25 mouse cellular contexts compared by ENCODE assay signal in genomic region chr14:8495691-8496090, GRCm38 (mm10).
A peak's percentile ranks its signal among the peaks of the same experiment; 100 is the strongest.
DNase-seq lines count a peak whose midpoint lies in the region; ATAC-seq and TF ChIP-seq lines count a peak whose summit lies in the region.
"Had no signal": no experiment of that assay in that cellular context is flagged by ENCODE, and none has a peak within 500 bp of the region (broad histone marks: within the 10 kb centered on the region; RNA-seq: fewer than 3 reads in every experiment).

No protein-coding gene starts in this region.

- no peaks in the 10 kb centered on the region for H3K79me2 ChIP-seq in liver, adult 2 months (ENCODE audit: control insufficient read depth, insufficient read depth, low read length)

- TF ChIP-seq CTCF in liver, adult 2 months (IDR thresholded peaks at IDR 0.05; ENCODE audit: low read depth, low read length): no peak

- H3K36me3 ChIP-seq in kidney, embryonic 14.5 days (ENCODE audit: control insufficient read depth, insufficient read depth, low read length): no peaks in the 10 kb centered on the region
- no peaks in the 10 kb centered on the region for H3K36me3 ChIP-seq in liver, adult 2 months (ENCODE audit: control insufficient read depth, insufficient read depth, low read length)
- H3K36me3 ChIP-seq in liver, embryonic 11.5 days (ENCODE audit: control insufficient read depth, insufficient read depth, low read length): no peaks in the 10 kb centered on the region
- H3K36me3 ChIP-seq: embryonic facial prominence, embryonic 10.5 days; embryonic facial prominence, embryonic 12.5 days; G1E had no signal

- WGBS in kidney, embryonic 14.5 days: 87% methylated on average over 2 of the region's 2 CpGs
- WGBS in liver, adult 2 months: 40% methylated on average over 2 of the region's 2 CpGs
- 87% methylated on average over 2 of the region's 2 CpGs for WGBS in liver, embryonic 11.5 days

- H3K4me1 ChIP-seq in kidney, embryonic 14.5 days (ENCODE audit: control insufficient read depth, insufficient read depth, low read length): no peaks in the 10 kb centered on the region
- no peaks in the 10 kb centered on the region; the same call in 1 of the 2 replicates for H3K4me1 ChIP-seq in liver, adult 2 months (ENCODE audit: control insufficient read depth, insufficient read depth, low read length)
- no peaks in the 10 kb centered on the region for H3K4me1 ChIP-seq in liver, embryonic 11.5 days (replicated peaks; ENCODE audit: control insufficient read depth, insufficient read depth, low read length)
- H3K4me1 ChIP-seq: embryonic facial prominence, embryonic 10.5 days; embryonic facial prominence, embryonic 12.5 days; forebrain, embryonic 13.5 days had no signal

- no peak for TF ChIP-seq POLR2A in liver, adult 2 months (IDR thresholded peaks at IDR 0.05; ENCODE audit: extremely low read depth, insufficient read depth, low read length)

- no peak overlapping the region for H3K27ac ChIP-seq in kidney, embryonic 14.5 days (ENCODE audit: low read depth, low read length)
- no peak overlapping the region for H3K27ac ChIP-seq in liver, adult 2 months (replicated peaks; ENCODE audit: insufficient read depth, low read depth, low read length)
- no peak overlapping the region for H3K27ac ChIP-seq in liver, embryonic 11.5 days (ENCODE audit: low read depth, low read length)
- H3K27ac ChIP-seq: embryonic facial prominence, embryonic 10.5 days; embryonic facial prominence, embryonic 12.5 days; forebrain, embryonic 13.5 days had no signal

- no peaks in the 10 kb centered on the region for H3K9me3 ChIP-seq in kidney, embryonic 14.5 days (ENCODE audit: control insufficient read depth, low read length)
- H3K9me3 ChIP-seq in liver, embryonic 11.5 days (ENCODE audit: control insufficient read depth, low read length): no peaks in the 10 kb centered on the region
- H3K9me3 ChIP-seq: embryonic facial prominence, embryonic 10.5 days; embryonic facial prominence, embryonic 12.5 days; forebrain, embryonic 13.5 days; G1E had no signal

- H3K27me3 ChIP-seq in kidney, embryonic 14.5 days (ENCODE audit: control insufficient read depth, insufficient read depth, low read length): no peaks in the 10 kb centered on the region
- H3K27me3 ChIP-seq in liver, adult 2 months (ENCODE audit: control insufficient read depth, insufficient read depth, low read length): no peaks in the 10 kb centered on the region
- H3K27me3 ChIP-seq in liver, embryonic 11.5 days (replicated peaks; ENCODE audit: control insufficient read depth, insufficient read depth, low read length): no peaks in the 10 kb centered on the region
- H3K27me3 ChIP-seq: CH12.LX; embryonic facial prominence, embryonic 12.5 days; forebrain, embryonic 13.5 days; Patski had no signal

- H3K4me2 ChIP-seq in kidney, embryonic 14.5 days (replicated peaks; ENCODE audit: low read depth, low read length): no peak overlapping the region
- H3K4me2 ChIP-seq in liver, embryonic 11.5 days: no peak overlapping the region
- H3K4me2 ChIP-seq: embryonic facial prominence, embryonic 12.5 days; forebrain, embryonic 13.5 days had no signal

- no peak overlapping the region for H3K4me3 ChIP-seq in kidney, embryonic 14.5 days (ENCODE audit: low read length)
- no peak overlapping the region for H3K4me3 ChIP-seq in liver, adult 2 months (ENCODE audit: insufficient read depth, low read depth, low read length)
- H3K4me3 ChIP-seq in liver, embryonic 11.5 days (ENCODE audit: low read depth, low read length): no peak overlapping the region
- H3K4me3 ChIP-seq: embryonic facial prominence, embryonic 10.5 days; embryonic facial prominence, embryonic 12.5 days; forebrain, embryonic 13.5 days had no signal

- peak; percentile 6 for DNase-seq in kidney, adult 18-20 months
- DNase-seq in kidney, adult 8-10 months: peak; percentile 7 to 39
- DNase-seq in kidney, postnatal 4 days: no peak
- DNase-seq in kidney, postnatal 14 days: peak; percentile 8
- DNase-seq in kidney, adult 11 months: no peak
- peak; percentile 6 for DNase-seq in liver, adult 2 months (ENCODE audit: extremely low read depth, low read depth, low spot score)
- DNase-seq in liver, embryonic 11.5 days (ENCODE audit: low spot score): no peak
- DNase-seq: adrenal gland, adult 8-10 months; adrenal gland, postnatal 14 days; adrenal gland, postnatal 36 days; B cell, adult 2 months; cerebellum, adult 11-12 months; cerebellum, adult 2 months; cerebellum, adult 9-10 months; cerebellum, postnatal 10 days; cerebellum, postnatal 25 days had no signal

- no peak for ATAC-seq in kidney, embryonic 14.5 days (ENCODE audit: low FRiP score, low TSS enrichment)
- ATAC-seq in liver, embryonic 11.5 days (replicated peaks; ENCODE audit: low FRiP score): no peak
- ATAC-seq: activated CD4-positive, CD25-positive, alpha-beta regulatory T cell, adult 4 months; CD4-positive, CD25-positive, alpha-beta regulatory T cell, adult 4 months; Patski had no signal

- H3K9ac ChIP-seq in kidney, embryonic 14.5 days (ENCODE audit: low read depth, low read length): no peak overlapping the region
- no peak overlapping the region for H3K9ac ChIP-seq in liver, adult 2 months (ENCODE audit: low read depth, low read length)
- H3K9ac ChIP-seq in liver, embryonic 11.5 days (ENCODE audit: low read depth, low read length): no peak overlapping the region
- H3K9ac ChIP-seq: embryonic facial prominence, embryonic 12.5 days; forebrain, embryonic 13.5 days had no signal

Comparison
In these comparisons a context has a peak if more than half of its experiments do, and no peak if none do; other contexts are left out.
1. DNase-seq: peak in kidney, adult 18-20 months (single experiment), kidney, adult 8-10 months (2 of 2), kidney, postnatal 14 days (single experiment) and liver, adult 2 months (single experiment); none in kidney, postnatal 4 days (0 of 2), kidney, adult 11 months (single experiment) and liver, embryonic 11.5 days (single experiment).